Mouse (Mus musculus): ENCODE data around the gene Cd320. TPM values are rescaled to one million over a fixed set of nuclear protein-coding genes. Genes with fewer than 3 reads are reported as not detected.
"Not testable (repeated sequence)": the region's sequence is repeated elsewhere in the genome, so short reads cannot be mapped to it uniquely, and the experiment has no call there.

Gene Cd320
- total RNA-seq, 4 experiments from 2014 or later = 16.3 to 18.0 (median 17.0) TPM

DNA sequence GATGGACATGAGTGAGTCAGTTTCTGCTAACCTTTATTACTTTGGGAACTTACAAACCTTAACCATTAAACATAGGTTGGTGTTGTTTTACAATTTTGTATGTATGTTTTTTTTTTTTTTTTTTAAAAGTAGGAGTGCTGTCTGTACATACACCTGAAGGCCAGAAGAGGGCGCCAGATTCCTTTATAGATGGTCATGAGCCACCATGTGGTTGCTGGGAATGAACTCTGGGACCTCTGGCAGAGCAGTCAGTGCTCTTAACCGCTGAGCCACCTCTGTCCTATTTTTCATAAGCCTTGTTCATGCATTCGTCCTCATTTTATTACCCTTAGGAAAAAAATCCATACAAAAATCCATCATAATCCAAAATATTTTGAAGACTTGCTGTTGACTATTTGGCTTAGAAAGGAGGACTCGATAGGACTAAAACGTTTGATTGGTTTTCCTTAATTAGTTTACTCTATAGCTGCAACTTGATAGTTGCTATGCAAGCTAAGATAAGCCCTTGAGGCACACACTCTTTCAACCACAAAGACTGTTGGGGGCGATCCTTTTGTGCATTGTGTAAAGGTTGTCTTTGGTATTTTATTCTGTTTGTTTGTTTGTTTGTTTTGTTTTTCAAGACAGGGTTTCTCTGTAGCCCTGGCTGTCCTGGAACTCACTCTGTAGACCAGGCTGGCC lies 54.4 kb downstream of the Cd320 start:
- no peak for DNase-seq (ENCODE audit: low spot score in 2 of 2)

DNA sequence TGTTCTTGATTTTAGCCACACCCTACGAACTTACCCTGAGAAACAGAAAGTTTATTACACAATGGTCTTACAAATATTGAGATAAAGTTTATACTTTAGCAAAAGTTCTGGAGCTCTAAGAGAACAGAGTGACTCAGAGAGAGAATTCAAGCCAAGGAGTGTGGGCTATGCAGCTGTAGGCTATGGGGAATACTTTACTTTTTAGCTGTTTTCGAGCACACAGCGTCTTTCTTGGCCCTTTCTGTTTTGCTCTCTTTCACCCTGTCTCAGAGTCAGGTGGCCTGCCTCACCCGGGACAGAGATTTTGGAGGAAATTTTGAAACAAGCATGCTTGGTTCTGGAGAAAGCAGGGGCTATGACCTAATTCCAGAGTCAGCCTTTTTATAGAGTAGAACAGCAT lies 55.3 kb downstream of the Cd320 start:
- not testable (repeated sequence) for DNase-seq (ENCODE audit: low spot score in 2 of 2)

Small RNA genes within 50 kb of the gene (microRNA-seq; reads per million reads assigned to microRNA genes)
- gene Gm27740 = not detected

Other genes with a start within 250 kb of the Cd320 start
- 1 to 10 TPM; 4.7 to 8.6 (median 6.3) TPM for gene Zfp414, start 214.0 kb upstream of the Cd320 start, total RNA-seq (2022)
- under 1 TPM in 2 of 4 experiments, not detected in 2; 0.15 to 0.24 TPM for gene Pram1, start 205.0 kb upstream of the Cd320 start, total RNA-seq (2022)
- 10 to 100 TPM; 37.6 to 69.2 (median 57.2) TPM for gene Hnrnpm, start 156.2 kb upstream of the Cd320 start, total RNA-seq (2022)
- gene March2, start 124.4 kb upstream of the Cd320 start, total RNA-seq (2022) = 100 to 1,000 TPM in 1 of 4 experiments, 10 to 100 TPM in 3; 90.1 to 113 (median 96.7) TPM
- 100 to 1,000 TPM; 131 to 136 (median 133) TPM for gene Rab11b, start 82.6 kb upstream of the Cd320 start, total RNA-seq (2022)
- 1 to 10 TPM in 3 of 4 experiments, under 1 TPM in 1; 0.41 to 5.5 (median 3.0) TPM for gene Angptl4, start 61.3 kb upstream of the Cd320 start, total RNA-seq (2022)
- 10 to 100 TPM; 12.4 to 17.4 (median 14.8) TPM for gene Kank3, start 32.6 kb upstream of the Cd320 start, total RNA-seq (2022)
- gene Rps28, start 18.5 kb upstream of the Cd320 start, total RNA-seq (2022) = 100 to 1,000 TPM; 634 to 807 (median 649) TPM
- gene Ndufa7, start 18.5 kb upstream of the Cd320 start, total RNA-seq (2022) = 100 to 1,000 TPM; 371 to 396 (median 385) TPM
- not detected for gene Gm7029, start 30.7 kb downstream of the Cd320 start, total RNA-seq (2022)
- under 1 TPM in 3 of 4 experiments, not detected in 1; 0.19 to 0.56 (median 0.45) TPM for gene Kifc1, start 47.6 kb downstream of the Cd320 start, total RNA-seq (2022)
- not detected for gene Platr17, start 62.0 kb downstream of the Cd320 start, total RNA-seq (2022)
- gene Daxx, start 66.3 kb downstream of the Cd320 start, total RNA-seq (2022) = 10 to 100 TPM; 14.1 to 18.5 (median 16.1) TPM
- gene Tapbp, start 72.8 kb downstream of the Cd320 start, total RNA-seq (2022) = 10 to 100 TPM; 35.3 to 41.1 (median 38.3) TPM
- 10 to 100 TPM; 14.5 to 18.7 (median 17.1) TPM for gene Zbtb22, start 72.8 kb downstream of the Cd320 start, total RNA-seq (2022)
- 10 to 100 TPM; 20.3 to 26.3 (median 23.6) TPM for gene Rgl2, start 86.5 kb downstream of the Cd320 start, total RNA-seq (2022)
- 10 to 100 TPM; 56.4 to 69.1 (median 64.0) TPM for gene Pfdn6, start 97.3 kb downstream of the Cd320 start, total RNA-seq (2022)
- gene Wdr46, start 97.6 kb downstream of the Cd320 start, total RNA-seq (2022) = 10 to 100 TPM in 1 of 4 experiments, 1 to 10 TPM in 3; 7.8 to 11.5 (median 8.7) TPM
- 1 to 10 TPM; 1.4 to 1.8 (median 1.5) TPM for gene B3galt4, start 108.4 kb downstream of the Cd320 start, total RNA-seq (2022)
- gene Vps52, start 112.7 kb downstream of the Cd320 start, total RNA-seq (2022) = 10 to 100 TPM; 32.0 to 34.6 (median 32.5) TPM
- 100 to 1,000 TPM; 380 to 500 (median 432) TPM for gene Rps18, start 112.9 kb downstream of the Cd320 start, total RNA-seq (2022)
- 10 to 100 TPM; 34.2 to 57.8 (median 46.1) TPM for gene H2-K1, start 157.3 kb downstream of the Cd320 start, total RNA-seq (2022)
- gene Ring1, start 181.6 kb downstream of the Cd320 start, total RNA-seq (2022) = 10 to 100 TPM in 3 of 4 experiments, 1 to 10 TPM in 1; 9.8 to 15.6 (median 11.7) TPM
- 10 to 100 TPM; 83.6 to 90.2 (median 84.9) TPM for gene H2-Ke6, start 185.0 kb downstream of the Cd320 start, total RNA-seq (2022)
- 10 to 100 TPM; 44.2 to 63.5 (median 49.3) TPM for gene Slc39a7, start 188.6 kb downstream of the Cd320 start, total RNA-seq (2022)
- 10 to 100 TPM; 36.8 to 39.3 (median 38.8) TPM for gene Rxrb, start 188.7 kb downstream of the Cd320 start, total RNA-seq (2022)
- gene Col11a2, start 196.3 kb downstream of the Cd320 start, total RNA-seq (2022) = 1 to 10 TPM; 2.5 to 4.8 (median 3.9) TPM
- gene H2-Oa, start 249.2 kb downstream of the Cd320 start, total RNA-seq (2022) = not detected

Measured in gastrocnemius, adult 8-10 months (tissue).